Mouse (Mus musculus) cerebellum, adult 2 months (tissue): ENCODE results near the gene H2al3.

ENCODE experiments used
- CTCF ChIP-seq: fragments of 200-500 bp; IDR thresholded peaks from 2 replicates; pipeline ENCODE4 v1.5.1; 2011; ENCODE audit warnings: low read depth, mild to moderate bottlenecking, control low read depth, low read length, moderate library complexity, borderline replicate concordance; ENCODE audit not compliant: insufficient read depth
- POLR2A ChIP-seq: fragments of 200-500 bp; IDR thresholded peaks from 2 replicates; pipeline ENCODE4 v1.6.1; 2011; ENCODE audit warnings: low read length, control low read depth, borderline replicate concordance; ENCODE audit not compliant: insufficient read depth

DNA sequence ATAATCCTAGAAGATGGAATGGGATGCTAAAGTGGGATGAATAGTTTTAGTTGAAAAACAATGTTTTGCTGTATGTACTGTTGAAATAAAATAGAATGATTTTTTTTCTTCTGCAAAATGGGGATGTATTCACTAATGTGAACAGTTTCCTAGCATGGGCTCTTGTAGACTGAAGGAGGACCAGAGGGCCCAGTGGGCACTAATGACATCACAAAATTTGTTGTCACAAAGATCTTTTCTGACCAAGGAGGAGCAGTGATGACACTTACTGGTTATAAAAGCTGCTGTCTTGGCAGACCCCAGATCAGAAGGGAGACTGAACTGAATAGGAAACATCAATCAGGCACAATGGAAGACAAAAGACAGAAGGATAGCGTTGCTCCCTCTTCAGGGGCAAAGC, at the start of gene H2al3:
- no peak for TF ChIP-seq CTCF
- TF ChIP-seq POLR2A: no peak
